Mouse (Mus musculus): ENCODE results near the gene Afmid.

- no peak for TF ChIP-seq POLR2A (IDR thresholded peaks at IDR 0.05; ENCODE audit: low read depth, low read length)
- no peak for TF ChIP-seq CTCF (IDR thresholded peaks at IDR 0.05; ENCODE audit: extremely low read depth, insufficient read depth, insufficient read length, insufficient replicate concordance)
Observed at GRCm38 (mm10) chr11:117844997-117845396, 19.3 kb downstream of the Afmid start.
